Mouse (Mus musculus) retina, embryonic 14.5 days (tissue): ENCODE results near the gene Gm4724.
"Not testable (repeated sequence)": the region's sequence is repeated elsewhere in the genome, so short reads cannot be mapped to it uniquely, and the experiment has no call there.

ENCODE experiments used
- DNase-seq: peaks from one replicate; pipeline ENCODE4 v3.0.0-alpha.2; 2015; ENCODE audit warnings: low spot score

Gene Gm4724

GRCm38 (mm10) chr2:175435707-175436106 is at the start of gene Gm4724:
Gene Gm4724 (minus strand): TSS chr2:175435807.
- not testable (repeated sequence) for DNase-seq

- DNase-seq: not testable (repeated sequence)
These were observed 34.1 kb upstream of the Gm4724 start, which contains the start of gene Zfp965 for GRCm38 (mm10) chr2:175469685-175470084. Gene Zfp965 (plus strand): TSS chr2:175469985.
